Mouse (Mus musculus): ENCODE measurements at regions not wholly inside any gene's neighbourhood (a gene's known extent, or its start where the extent isn't known, plus 50 kb on each side); places are given as distances from the start of the nearest gene placed in this dataset.

- in situ Hi-C loops (cut with MboI; ENCODE audit: unreplicated experiment in 2 of 2) = no loop called here
Observed at GRCm38 (mm10) chr2:172766403-172766802, 173.7 kb downstream of the Bmp7 start.

GRCm38 (mm10) chr2:172768756-172769155, 171.4 kb downstream of the Bmp7 start:
- in situ Hi-C loops (cut with MboI; ENCODE audit: unreplicated experiment in 2 of 2) = no loop called here

GRCm38 (mm10) chr2:172770061-172770460, 170.1 kb downstream of the Bmp7 start:
- in situ Hi-C loops (cut with MboI; ENCODE audit: unreplicated experiment in 2 of 2) = loop anchor here (10.0 kb wide), 2 partner anchors 285 to 545 kb away; no protein-coding TSS in a partner anchor

GRCm38 (mm10) chr2:172770606-172771005, 169.5 kb downstream of the Bmp7 start:
- in situ Hi-C loops (cut with MboI; ENCODE audit: unreplicated experiment in 2 of 2) = loop anchor here (10.0 kb wide), 2 partner anchors 286 to 546 kb away; no protein-coding TSS in a partner anchor

- in situ Hi-C loops (cut with MboI; ENCODE audit: unreplicated experiment in 2 of 2) = loop anchor here (10.0 kb wide), 2 partner anchors 288 to 548 kb away; no protein-coding TSS in a partner anchor
Observed at GRCm38 (mm10) chr2:172773176-172773575, 166.9 kb downstream of the Bmp7 start.

GRCm38 (mm10) chr2:172776485-172776884, 163.6 kb downstream of the Bmp7 start:
- in situ Hi-C loops (cut with MboI; ENCODE audit: unreplicated experiment in 2 of 2) = loop anchor here (10.0 kb wide), 2 partner anchors 292 to 552 kb away; no protein-coding TSS in a partner anchor

GRCm38 (mm10) chr2:172777774-172778173, 162.3 kb downstream of the Bmp7 start:
- in situ Hi-C loops (cut with MboI; ENCODE audit: unreplicated experiment in 2 of 2) = loop anchor here (10.0 kb wide), 2 partner anchors 293 to 553 kb away; no protein-coding TSS in a partner anchor

- in situ Hi-C loops (cut with MboI; ENCODE audit: unreplicated experiment in 2 of 2) = loop anchor here (10.0 kb wide), 2 partner anchors 294 to 554 kb away; no protein-coding TSS in a partner anchor
Observed at GRCm38 (mm10) chr2:172779096-172779495, 161.0 kb downstream of the Bmp7 start.

- in situ Hi-C loops (cut with MboI; ENCODE audit: unreplicated experiment in 2 of 2) = no loop called here
Observed at GRCm38 (mm10) chr2:172782686-172783085, 157.4 kb downstream of the Bmp7 start.

GRCm38 (mm10) chr2:172786297-172786696, 153.8 kb downstream of the Bmp7 start:
- in situ Hi-C loops (cut with MboI; ENCODE audit: unreplicated experiment in 2 of 2) = no loop called here

GRCm38 (mm10) chr2:172787203-172787944, 152.7 kb downstream of the Bmp7 start:
- in situ Hi-C loops (cut with MboI; ENCODE audit: unreplicated experiment in 2 of 2) = no loop called here

GRCm38 (mm10) chr2:172789260-172789659, 150.9 kb downstream of the Bmp7 start:
- in situ Hi-C loops (cut with MboI; ENCODE audit: unreplicated experiment in 2 of 2) = no loop called here

GRCm38 (mm10) chr2:172792555-172792954, 147.6 kb downstream of the Bmp7 start:
- in situ Hi-C loops (cut with MboI; ENCODE audit: unreplicated experiment in 2 of 2) = no loop called here

- in situ Hi-C loops (cut with MboI; ENCODE audit: unreplicated experiment in 2 of 2) = no loop called here
Observed at GRCm38 (mm10) chr2:172793991-172794390, 146.1 kb downstream of the Bmp7 start.

GRCm38 (mm10) chr2:172794771-172795170, 145.3 kb downstream of the Bmp7 start:
- in situ Hi-C loops (cut with MboI; ENCODE audit: unreplicated experiment in 2 of 2) = no loop called here

- in situ Hi-C loops (cut with MboI; ENCODE audit: unreplicated experiment in 2 of 2) = no loop called here
Observed at GRCm38 (mm10) chr2:172796104-172796503, 144.0 kb downstream of the Bmp7 start.

GRCm38 (mm10) chr2:172796955-172797354, 143.2 kb downstream of the Bmp7 start:
- in situ Hi-C loops (cut with MboI; ENCODE audit: unreplicated experiment in 2 of 2) = no loop called here

GRCm38 (mm10) chr2:172799951-172800350, 140.2 kb downstream of the Bmp7 start:
- in situ Hi-C loops (cut with MboI; ENCODE audit: unreplicated experiment in 2 of 2) = loop anchor here (25.0 kb wide), 1 partner anchor 463 kb away; the partner anchor contains the start of gene Fam210b (in 2 of the 2)

- in situ Hi-C loops (cut with MboI; ENCODE audit: unreplicated experiment in 2 of 2) = loop anchor here (25.0 kb wide), 1 partner anchor 464 kb away; the partner anchor contains the start of gene Fam210b (in 2 of the 2)
Observed at GRCm38 (mm10) chr2:172800801-172801200, 139.3 kb downstream of the Bmp7 start.

- in situ Hi-C loops (cut with MboI; ENCODE audit: unreplicated experiment in 2 of 2) = loop anchor here (25.0 kb wide), 1 partner anchor 465 kb away; the partner anchor contains the start of gene Fam210b (in 2 of the 2)
Observed at GRCm38 (mm10) chr2:172801804-172802203, 138.3 kb downstream of the Bmp7 start.

GRCm38 (mm10) chr2:172807446-172807845, 132.7 kb downstream of the Bmp7 start:
- in situ Hi-C loops (cut with MboI; ENCODE audit: unreplicated experiment in 2 of 2) = loop anchor here (25.0 kb wide), 1 partner anchor 470 kb away; the partner anchor contains the start of gene Fam210b (in 2 of the 2)

Measured in v-Abl transformed pro-B cells (cell line).